Mouse (Mus musculus): ENCODE measurements around the gene Pafah1b2.

- TF ChIP-seq TAL1 (IDR thresholded peaks at IDR 0.05; ENCODE audit: low read length) (no peak), GATA1 (IDR thresholded peaks at IDR 0.05; ENCODE audit: low read length) (no peak)
Measured at GRCm38 (mm10) chr9:46004529-46004928, 8.0 kb downstream of the Pafah1b2 start.

All from erythroblast, embryonic 14.5 days (primary cell).